Mouse (Mus musculus) splenic B cell, adult 2 months (primary cell): Measurements from ENCODE around the gene Dxo.

Source experiments
- DNase-seq: peaks from one replicate; pipeline ENCODE4 v3.0.0-alpha.2; 2011; ENCODE audit warnings: low read depth, low spot score
- H3K27me3 ChIP-seq: 2 replicates; pipeline ENCODE4 v1.6.1; 2012; ENCODE audit warnings: mild to moderate bottlenecking, low read length, moderate library complexity, mixed read lengths; ENCODE audit not compliant: control insufficient read depth, poor library complexity, insufficient read depth, severe bottlenecking
- H3K36me3 ChIP-seq: 2 replicates; pipeline ENCODE4 v1.6.1; 2012; ENCODE audit warnings: mild to moderate bottlenecking, low read length, moderate library complexity, mixed read lengths; ENCODE audit not compliant: control insufficient read depth, poor library complexity, insufficient read depth, severe bottlenecking

The Dxo gene

DNA sequence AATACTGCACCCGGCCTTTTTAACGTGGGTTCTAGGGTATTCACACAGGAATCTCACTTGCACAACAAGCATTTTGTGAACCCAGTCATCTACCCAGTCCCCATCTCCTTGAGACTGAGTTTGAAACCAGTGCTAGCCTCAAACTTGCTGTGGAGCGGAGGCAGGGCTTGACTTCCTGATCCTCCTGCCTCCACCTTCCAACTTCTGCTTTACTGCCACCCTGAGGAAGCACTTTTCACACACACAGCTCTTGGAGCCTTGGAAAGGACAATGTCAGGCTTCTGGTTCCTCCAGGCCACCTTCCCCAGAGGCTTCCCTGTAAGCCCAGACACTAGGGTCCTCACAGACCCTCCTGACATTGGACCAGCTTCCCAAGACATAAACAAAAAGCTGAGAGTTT is 46.5 kb downstream of the Dxo start:
- H3K27me3 ChIP-seq, result no peaks in the 10 kb centered on the region
- no peaks in the 10 kb centered on the region for H3K36me3 ChIP-seq
- no peak for DNase-seq

DNA sequence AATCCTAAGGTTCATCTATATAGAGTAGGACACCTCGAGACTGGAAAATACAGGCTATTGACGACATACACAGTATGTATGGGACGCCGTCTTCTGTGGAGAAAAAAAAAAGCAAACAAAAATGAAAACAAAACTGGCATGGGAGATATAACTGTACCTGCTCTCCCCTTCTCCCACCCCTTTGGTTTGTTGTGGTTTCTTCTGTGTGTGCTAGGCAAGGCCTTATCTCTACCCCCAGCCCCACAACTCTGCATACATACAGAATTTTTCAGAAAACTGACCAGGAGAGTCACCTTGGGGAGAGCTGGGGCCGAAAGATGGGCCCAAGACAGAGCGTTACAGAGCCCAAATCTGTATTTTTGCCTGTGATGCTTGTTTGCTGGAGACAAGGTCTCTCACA is 47.9 kb downstream of the Dxo start:
- Histone ChIP-seq H3K36me3 (no peaks in the 10 kb centered on the region), H3K27me3 (no peaks in the 10 kb centered on the region)
- no peak for DNase-seq

DNA sequence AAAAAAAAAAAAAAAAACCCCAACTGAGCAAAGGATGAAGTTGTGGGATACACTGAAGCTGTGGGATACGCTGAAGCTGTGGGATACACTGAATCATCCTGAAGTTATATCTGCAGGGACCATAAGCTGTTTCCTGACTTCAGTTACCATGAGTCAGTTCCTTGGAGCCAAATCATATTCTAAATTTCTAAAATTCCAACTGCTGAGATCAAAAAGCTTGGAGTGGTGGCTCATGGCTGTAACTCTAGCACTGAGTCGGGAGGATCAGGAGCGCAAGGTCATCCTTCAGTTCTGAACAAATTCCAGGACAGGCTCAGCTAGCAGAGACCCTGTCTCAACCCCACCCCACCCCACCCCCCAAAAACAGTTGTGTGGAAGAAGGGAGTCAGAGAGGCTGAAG is 48.8 kb downstream of the Dxo start:
- DNase-seq, result no peak
- Histone ChIP-seq H3K27me3 (no peaks in the 10 kb centered on the region), H3K36me3 (no peaks in the 10 kb centered on the region)

DNA sequence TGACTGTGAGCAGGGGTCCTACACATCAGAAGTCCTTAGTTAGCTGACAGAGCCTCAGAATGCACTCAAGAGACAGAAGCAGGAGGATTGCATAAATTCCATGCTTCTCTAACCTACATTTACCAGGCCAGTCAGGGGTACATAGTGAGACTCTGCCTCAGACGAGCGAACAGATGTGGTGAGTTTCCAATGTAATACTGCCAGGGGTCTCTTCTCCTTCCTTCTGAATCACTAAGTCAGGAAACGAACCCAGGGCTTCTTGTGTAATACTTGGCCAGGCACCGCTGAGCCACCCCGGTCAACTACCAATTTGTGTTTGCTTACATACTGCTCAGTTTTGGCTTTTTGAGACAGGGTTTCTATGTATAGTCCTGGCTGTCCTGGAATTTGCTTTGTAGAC is 51.1 kb downstream of the Dxo start:
- no peak for DNase-seq
- no peaks in the 10 kb centered on the region for H3K36me3 ChIP-seq
- no peaks in the 10 kb centered on the region for H3K27me3 ChIP-seq
